Mouse (Mus musculus) megakaryocyte progenitor cell, adult 5-6 weeks (primary cell): ENCODE results near the gene Ebf1. TPM values are rescaled to one million over a fixed set of nuclear protein-coding genes. Genes with fewer than 3 reads are reported as not detected.

Experiments
- ATAC-seq: replicated peaks from 2 replicates; pipeline ENCODE4 v1.8.0; 2016; ENCODE audit warnings: mild to moderate bottlenecking, moderate TSS enrichment, inconsistent platforms; ENCODE audit not compliant: poor library complexity
- total RNA-seq, 2 experiments: library from RNA; stranded (forward) in 1 of 2; stranded (reverse) in 1 of 2; fragments of 157-497, 149-512 nt in 1 of 2; fragments of 200-1000 nt in 1 of 2; gene quantifications; 2 replicates each; pipeline versions ENCODE4 v1.2.3 to v1.2.4; 2015 to 2017

Ebf1 gene
- total RNA-seq, 2 experiments from 2014 or later = 0.02 TPM; not detected in 1

- ATAC-seq = peak; percentile 20
Observed at GRCm38 (mm10) chr11:44617734-44618586, 843 bp downstream of the Ebf1 start.

DNA sequence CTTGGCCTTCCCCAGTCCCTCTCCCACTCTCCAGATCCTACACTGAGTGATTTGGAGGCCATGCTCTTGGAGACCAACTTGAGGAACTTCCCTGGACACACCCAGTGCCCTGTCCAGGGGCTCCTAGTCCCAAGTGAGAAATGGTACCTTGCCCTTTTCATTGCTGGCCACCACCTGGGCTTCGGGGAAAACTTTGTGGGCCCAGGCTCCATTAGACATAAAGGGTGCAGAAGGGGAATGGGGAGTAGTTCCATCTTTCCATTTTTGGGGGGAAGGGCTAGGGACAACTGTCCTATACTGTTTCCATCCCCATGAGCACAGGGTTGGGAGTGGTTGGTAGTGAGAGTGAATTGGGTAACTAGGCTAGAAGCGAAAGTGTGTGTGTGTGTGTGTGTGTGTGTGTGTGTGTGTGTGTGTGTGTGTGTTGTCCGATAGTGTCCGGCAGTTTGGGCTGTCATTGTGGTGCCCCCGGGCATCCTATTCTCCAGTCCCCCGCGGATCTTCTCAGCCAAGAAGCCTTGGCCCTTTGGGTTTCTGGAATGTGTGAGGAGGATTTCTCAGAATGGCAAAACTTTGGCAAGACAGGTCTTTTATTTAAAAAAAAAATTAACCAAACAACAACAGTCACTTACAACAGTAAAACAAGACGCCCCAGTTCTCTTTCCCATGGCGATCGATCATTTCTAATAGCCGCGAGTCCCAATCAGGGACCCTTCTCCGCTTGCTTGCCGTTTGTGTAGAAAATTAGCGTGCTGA lies 2.2 kb downstream of the Ebf1 start:
- no peak for ATAC-seq

DNA sequence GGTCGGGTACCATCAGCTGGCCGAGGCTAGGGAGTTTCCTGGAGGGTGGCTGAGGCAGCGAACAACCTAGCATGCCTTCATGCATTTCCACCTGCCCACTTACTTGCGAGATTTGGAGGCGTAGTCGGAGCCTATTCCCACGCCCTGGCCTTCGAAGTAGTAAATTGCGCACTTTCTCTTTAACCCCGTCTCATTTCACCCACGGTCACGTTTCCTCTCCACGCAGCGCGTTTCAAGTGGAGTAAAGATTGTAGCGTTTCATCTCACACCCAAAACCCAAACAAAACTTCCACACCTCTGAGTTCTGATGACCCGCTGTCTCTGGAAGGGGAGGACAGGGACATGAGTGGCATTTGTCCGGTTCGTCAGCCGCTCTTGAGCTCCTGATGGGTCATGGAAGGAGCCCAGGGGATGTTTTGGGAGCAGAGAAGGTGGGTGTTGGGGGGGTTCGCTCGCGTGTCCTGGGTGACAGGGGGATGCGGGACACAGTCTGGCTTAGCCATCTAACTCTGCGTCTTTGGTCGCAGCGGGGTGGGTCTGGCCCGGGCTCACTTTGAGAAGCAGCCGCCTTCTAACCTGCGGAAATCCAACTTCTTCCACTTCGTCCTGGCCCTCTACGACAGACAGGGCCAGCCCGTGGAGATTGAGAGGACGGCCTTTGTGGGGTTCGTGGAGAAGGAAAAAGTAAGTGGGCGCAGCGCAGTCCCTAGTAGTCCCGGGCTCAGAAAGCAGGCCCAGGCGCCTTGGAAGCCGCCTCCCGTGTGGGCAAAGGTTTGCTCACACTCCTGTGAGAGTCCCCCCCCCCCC lies 3.0 kb downstream of the Ebf1 start:
- ATAC-seq = no peak

DNA sequence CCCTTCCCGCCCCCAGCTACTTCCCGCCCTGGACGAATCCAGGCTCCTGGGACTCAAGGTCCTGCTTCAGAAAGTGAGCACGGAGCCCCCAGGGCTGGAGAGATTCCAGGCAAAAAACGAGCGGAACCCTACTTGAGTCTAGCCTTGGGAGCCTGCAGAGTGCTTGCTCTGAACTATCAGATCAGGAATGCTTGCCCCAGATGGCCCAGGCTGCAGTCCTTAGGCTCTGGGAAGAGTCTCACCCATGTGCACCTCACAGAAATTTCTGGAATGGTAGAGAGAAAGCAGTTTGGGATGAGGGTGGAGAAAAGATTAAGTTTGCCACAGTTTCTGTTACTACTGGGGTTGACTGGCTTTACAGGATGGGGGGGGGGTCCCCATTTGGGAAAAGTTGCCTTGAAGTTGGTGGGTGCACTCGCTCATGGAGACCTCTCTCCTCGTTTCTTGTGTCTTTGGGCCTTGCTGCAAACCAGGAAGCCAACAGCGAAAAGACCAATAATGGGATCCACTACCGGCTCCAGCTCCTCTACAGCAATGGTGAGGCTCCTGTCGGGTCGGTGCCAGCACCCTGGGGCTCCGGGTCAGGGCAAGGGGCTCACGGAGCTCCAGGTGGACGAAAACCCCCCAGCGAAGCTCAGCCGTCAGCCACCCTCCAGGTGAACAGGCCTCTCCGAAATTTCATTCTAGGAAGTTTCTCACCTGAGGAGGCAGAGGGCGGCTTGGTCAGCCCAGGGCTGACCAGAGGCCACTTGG lies 3.8 kb downstream of the Ebf1 start:
- no peak for ATAC-seq

DNA sequence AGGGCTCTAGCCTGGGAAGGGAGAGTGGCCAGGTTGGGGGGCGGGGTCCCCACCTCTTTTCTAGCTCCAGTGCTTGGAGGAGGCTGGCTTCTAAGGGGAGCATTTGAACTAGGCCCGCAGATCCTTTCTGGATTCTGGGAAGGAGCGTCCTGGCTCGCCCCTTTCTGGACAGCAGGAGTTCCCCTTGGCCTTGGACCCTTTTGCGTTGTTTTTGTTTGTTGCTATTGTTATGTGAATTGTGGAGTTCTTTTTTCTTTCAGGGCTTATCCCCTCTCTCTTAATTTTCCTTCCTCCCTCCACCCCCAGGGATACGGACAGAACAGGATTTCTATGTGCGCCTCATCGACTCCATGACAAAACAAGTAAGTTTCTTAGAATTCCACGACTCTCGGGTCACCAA lies 4.5 kb downstream of the Ebf1 start:
- no peak for ATAC-seq

DNA sequence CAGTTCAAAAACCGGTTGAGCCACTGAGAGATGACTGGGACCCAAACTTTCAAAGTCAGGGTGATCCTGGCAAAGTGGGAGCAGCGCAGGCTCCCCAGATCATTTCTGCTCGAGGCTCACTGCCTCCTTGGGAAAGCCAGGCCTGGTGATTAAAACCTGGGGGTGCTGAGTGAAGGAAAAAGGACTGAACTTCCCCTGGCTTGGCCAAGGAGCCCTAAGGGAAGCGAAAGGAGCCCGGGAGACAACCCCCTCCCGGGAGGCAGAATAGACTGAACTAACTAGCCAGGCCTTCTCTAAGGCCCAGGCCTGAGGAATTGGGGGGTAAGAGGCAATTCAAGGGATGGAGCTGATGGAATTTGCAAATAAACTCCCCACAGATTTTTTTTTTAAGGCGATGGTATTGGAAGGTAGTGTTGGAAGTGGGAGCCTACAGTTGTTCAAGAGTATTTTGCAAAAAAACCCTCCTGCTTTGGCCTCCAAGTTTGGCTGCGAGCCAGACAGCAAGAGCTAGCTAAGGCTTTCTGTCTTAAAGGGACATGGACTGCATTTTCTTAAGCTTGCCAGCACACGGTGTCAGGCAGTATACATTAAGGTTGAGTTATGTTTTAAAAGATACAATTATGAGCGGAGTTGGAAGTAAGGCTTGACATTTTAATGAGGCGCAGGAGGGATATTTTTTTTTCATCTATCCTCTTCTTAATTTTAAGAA lies 5.1 kb downstream of the Ebf1 start:
- no peak for ATAC-seq

DNA sequence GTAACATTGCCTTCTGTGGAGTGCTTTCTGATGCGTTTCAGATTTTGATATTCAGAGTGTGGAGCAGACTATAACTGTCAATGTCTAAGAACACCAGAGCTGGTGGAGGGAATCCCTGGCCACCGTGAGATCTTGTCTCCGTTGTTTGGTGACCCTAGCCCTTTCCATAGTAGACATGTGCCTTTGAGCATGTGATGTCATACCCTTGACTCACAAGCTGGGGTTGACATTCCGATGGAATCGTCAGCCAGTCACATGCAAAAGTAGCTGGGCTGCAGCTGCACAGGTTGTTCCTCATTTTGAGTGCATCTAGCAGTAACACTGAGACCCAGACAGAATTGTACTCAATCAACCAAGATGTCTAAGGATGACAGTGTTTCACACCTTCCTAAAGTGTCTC lies 7.4 kb downstream of the Ebf1 start:
- ATAC-seq = no peak; the same call in 1 of the 2 replicates

- no peak for ATAC-seq
Observed at GRCm38 (mm10) chr11:44626065-44626464, 8.9 kb downstream of the Ebf1 start.

- ATAC-seq = no peak
Observed at GRCm38 (mm10) chr11:44628412-44628811, 11.3 kb downstream of the Ebf1 start.

- ATAC-seq = no peak
Observed at GRCm38 (mm10) chr11:44632064-44632968, 15.2 kb downstream of the Ebf1 start.

GRCm38 (mm10) chr11:44633001-44633693 lies 16.0 kb downstream of the Ebf1 start:
- ATAC-seq = no peak

GRCm38 (mm10) chr11:44634552-44635193 lies 17.6 kb downstream of the Ebf1 start:
- ATAC-seq = no peak

GRCm38 (mm10) chr11:44636241-44636640 lies 19.1 kb downstream of the Ebf1 start:
- ATAC-seq = no peak

GRCm38 (mm10) chr11:44638193-44638754 lies 21.2 kb downstream of the Ebf1 start:
- no peak for ATAC-seq

DNA sequence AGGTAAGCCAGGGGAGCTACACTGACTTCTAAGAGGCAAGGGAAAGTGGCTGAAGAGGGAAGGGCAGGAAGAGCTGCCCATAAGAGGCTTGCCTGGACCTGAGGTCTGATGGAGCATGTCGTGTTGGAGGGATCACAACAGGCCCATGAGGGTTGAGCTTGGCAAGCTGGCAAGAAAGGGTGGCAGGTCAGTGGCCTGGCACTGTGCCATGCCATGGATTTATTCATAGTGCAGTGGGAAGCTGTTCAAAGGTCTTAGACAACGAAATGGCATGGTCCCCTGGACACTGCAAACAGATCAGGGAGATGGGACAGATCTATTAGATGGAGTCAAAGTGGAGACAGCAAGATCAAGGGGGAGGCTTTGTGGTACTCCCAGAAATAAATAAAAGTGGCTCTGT lies 24.4 kb downstream of the Ebf1 start:
- no peak for ATAC-seq

GRCm38 (mm10) chr11:44654340-44655019 lies 37.4 kb downstream of the Ebf1 start:
- ATAC-seq = no peak

GRCm38 (mm10) chr11:44655468-44655867 lies 38.4 kb downstream of the Ebf1 start:
- ATAC-seq = no peak
